Mouse (Mus musculus) heart, adult 2 months (tissue): ENCODE results near the gene Gm960.

Source experiments
- CTCF ChIP-seq: fragments of 200-600 bp; IDR thresholded peaks from 2 replicates; pipeline ENCODE4 v1.8.1; 2022; ENCODE audit warnings: antibody characterized with exemption, mild to moderate bottlenecking, moderate library complexity
- EP300 ChIP-seq: fragments of 200-500 bp; IDR thresholded peaks from 2 replicates; pipeline ENCODE4 v1.6.1; 2011; ENCODE audit warnings: low read depth, low read length, control low read depth; ENCODE audit not compliant: insufficient read depth

- TF ChIP-seq CTCF (no peak), EP300 (no peak)
Measured at GRCm38 (mm10) chr19:4698856-4699255, 388 bp upstream of the Gm960 start.
